Mouse (Mus musculus): ENCODE results near the gene Ccdc138. TPM values are rescaled to one million over a fixed set of nuclear protein-coding genes. Genes with fewer than 3 reads are reported as not detected.
A peak's percentile ranks its signal among the peaks of the same experiment; 100 is the strongest.

Ccdc138 gene
- polyA plus RNA-seq (2015; fragmentation: Nextera tagmentation; extraction: Ambion mirVana), result 3.0 and 3.3 TPM in 2 replicates

- under 1% methylated on average over 50 of the region's 50 CpGs for WGBS (ENCODE audit: insufficient replicate concordance)
- Histone ChIP-seq H3K36me3 (peaks cover 24% of the 10 kb centered on the region), H3K9ac (peak within 1 kb of the TSS; percentile 81), H3K27ac (peak within 1 kb of the TSS; percentile 85), H3K4me2 (peak within 1 kb of the TSS; percentile 82), H3K4me1 (replicated peaks) (peaks cover 19% of the 10 kb centered on the region), H3K9me3 (replicated peaks) (no peaks in the 10 kb centered on the region), H3K4me3 (replicated peaks) (peak within 1 kb of the TSS; percentile 74), H3K27me3 (no peaks in the 10 kb centered on the region)
- ATAC-seq (ENCODE audit: low read depth) (peak; percentile 98), DNase-seq (peak; percentile 91)
Observed at GRCm38 (mm10) chr10:58497320-58498284, at the start of gene Ccdc138. Gene Ccdc138, plus strand, starts transcription at chr10:58497948.

- peak overlapping the region; percentile 60 for H3K9ac ChIP-seq
- H3K4me2 ChIP-seq, result peak overlapping the region; percentile 50
- H3K4me3 ChIP-seq (replicated peaks), result peak overlapping the region; percentile 24
- H3K36me3 ChIP-seq, result peaks cover 40% of the 10 kb centered on the region
- peaks cover 40% of the 10 kb centered on the region for H3K4me1 ChIP-seq (replicated peaks)
- no peaks in the 10 kb centered on the region for H3K27me3 ChIP-seq
- peak overlapping the region; percentile 92 for H3K27ac ChIP-seq
- no peaks in the 10 kb centered on the region for H3K9me3 ChIP-seq (replicated peaks)
- ATAC-seq (ENCODE audit: low read depth) (no peak), DNase-seq (no peak)
Observed at GRCm38 (mm10) chr10:58451575-58451974, 46.2 kb upstream of the Ccdc138 start.

- H3K4me1 ChIP-seq (replicated peaks), result peaks cover 40% of the 10 kb centered on the region
- no peak overlapping the region; the same call in 1 of the 2 replicates for H3K4me3 ChIP-seq (replicated peaks)
- ATAC-seq (ENCODE audit: low read depth) (peak; percentile 96), DNase-seq (peak; percentile 63)
- H3K9ac ChIP-seq, result peak overlapping the region; percentile 36
- peaks cover 41% of the 10 kb centered on the region for H3K36me3 ChIP-seq
- peak overlapping the region; percentile 47 for H3K4me2 ChIP-seq
- no peaks in the 10 kb centered on the region for H3K9me3 ChIP-seq (replicated peaks)
- WGBS (ENCODE audit: insufficient replicate concordance), result 15% methylated on average over 1 of the region's 1 CpGs
- H3K27ac ChIP-seq, result peak overlapping the region; percentile 85
- no peaks in the 10 kb centered on the region for H3K27me3 ChIP-seq
Observed at GRCm38 (mm10) chr10:58452185-58452584, 45.6 kb upstream of the Ccdc138 start.

GRCm38 (mm10) chr10:58459896-58460295 is 37.9 kb upstream of the Ccdc138 start:
- H3K4me3 ChIP-seq (replicated peaks), result no peak overlapping the region
- peak; percentile 54 for ATAC-seq (ENCODE audit: low read depth)
- peaks cover 78% of the 10 kb centered on the region for H3K36me3 ChIP-seq
- no peak overlapping the region for H3K4me2 ChIP-seq
- H3K27me3 ChIP-seq, result no peaks in the 10 kb centered on the region
- no peak for DNase-seq
- 0 out of 2 replicates have a peak, but pooled peaks cover 2% of the 10 kb centered on the region for H3K4me1 ChIP-seq (replicated peaks)
- no peak overlapping the region for H3K27ac ChIP-seq
- H3K9me3 ChIP-seq (replicated peaks), result no peaks in the 10 kb centered on the region
- WGBS (ENCODE audit: insufficient replicate concordance), result 82% methylated on average over 1 of the region's 1 CpGs
- H3K9ac ChIP-seq, result no peak overlapping the region

GRCm38 (mm10) chr10:58477086-58477755 is 20.5 kb upstream of the Ccdc138 start:
- H3K4me1 ChIP-seq (replicated peaks), result no peaks in the 10 kb centered on the region
- ATAC-seq (ENCODE audit: low read depth), result no peak
- H3K9me3 ChIP-seq (replicated peaks), result no peaks in the 10 kb centered on the region
- H3K4me2 ChIP-seq, result no peak overlapping the region
- WGBS (ENCODE audit: insufficient replicate concordance), result 88% methylated on average over 5 of the region's 5 CpGs
- no peaks in the 10 kb centered on the region for H3K27me3 ChIP-seq
- no peak overlapping the region for H3K4me3 ChIP-seq (replicated peaks)
- no peak for DNase-seq
- H3K9ac ChIP-seq, result no peak overlapping the region
- H3K27ac ChIP-seq, result no peak overlapping the region
- H3K36me3 ChIP-seq, result peaks cover 77% of the 10 kb centered on the region

GRCm38 (mm10) chr10:58478071-58478578 is 19.6 kb upstream of the Ccdc138 start:
- Histone ChIP-seq H3K9me3 (replicated peaks) (no peaks in the 10 kb centered on the region), H3K36me3 (peaks cover 79% of the 10 kb centered on the region), H3K4me2 (no peak overlapping the region), H3K4me3 (replicated peaks) (no peak overlapping the region), H3K27me3 (no peaks in the 10 kb centered on the region), H3K27ac (no peak overlapping the region), H3K4me1 (replicated peaks) (no peaks in the 10 kb centered on the region), H3K9ac (no peak overlapping the region)
- no peak for DNase-seq
- no peak for ATAC-seq (ENCODE audit: low read depth)
- WGBS (ENCODE audit: insufficient replicate concordance), result 87% methylated on average over 2 of the region's 2 CpGs

GRCm38 (mm10) chr10:58479954-58480490 is 17.7 kb upstream of the Ccdc138 start:
- Histone ChIP-seq H3K27me3 (no peaks in the 10 kb centered on the region), H3K4me2 (no peak overlapping the region), H3K4me3 (replicated peaks) (no peak overlapping the region), H3K9ac (no peak overlapping the region), H3K27ac (no peak overlapping the region), H3K36me3 (peaks cover 81% of the 10 kb centered on the region), H3K9me3 (replicated peaks) (no peaks in the 10 kb centered on the region), H3K4me1 (replicated peaks) (no peaks in the 10 kb centered on the region)
- WGBS (ENCODE audit: insufficient replicate concordance), result 88% methylated on average over 4 of the region's 4 CpGs
- ATAC-seq (ENCODE audit: low read depth) (no peak), DNase-seq (no peak)

GRCm38 (mm10) chr10:58491031-58491430 is 6.7 kb upstream of the Ccdc138 start:
- Histone ChIP-seq H3K4me2 (no peak overlapping the region), H3K9me3 (replicated peaks) (no peaks in the 10 kb centered on the region), H3K36me3 (peaks cover 76% of the 10 kb centered on the region), H3K9ac (no peak overlapping the region), H3K27me3 (no peaks in the 10 kb centered on the region), H3K4me1 (replicated peaks) (no peaks in the 10 kb centered on the region), H3K4me3 (replicated peaks) (no peak overlapping the region), H3K27ac (no peak overlapping the region)
- ATAC-seq (ENCODE audit: low read depth) (no peak), DNase-seq (no peak)
- 93% methylated on average over 5 of the region's 5 CpGs for WGBS (ENCODE audit: insufficient replicate concordance)

- no peak for ATAC-seq (ENCODE audit: low read depth)
- no peak for DNase-seq
- H3K27me3 ChIP-seq, result no peaks in the 10 kb centered on the region
- no peak overlapping the region for H3K27ac ChIP-seq
- no peak overlapping the region for H3K4me2 ChIP-seq
- peaks cover 43% of the 10 kb centered on the region for H3K36me3 ChIP-seq
- no peak overlapping the region for H3K4me3 ChIP-seq (replicated peaks)
- 80% methylated on average over 2 of the region's 2 CpGs for WGBS (ENCODE audit: insufficient replicate concordance)
- no peak overlapping the region for H3K9ac ChIP-seq
- H3K9me3 ChIP-seq (replicated peaks), result no peaks in the 10 kb centered on the region
- H3K4me1 ChIP-seq (replicated peaks), result peaks cover 19% of the 10 kb centered on the region
Observed at GRCm38 (mm10) chr10:58495637-58496036, 2.1 kb upstream of the Ccdc138 start.

GRCm38 (mm10) chr10:58496732-58497131 is 1.0 kb upstream of the Ccdc138 start:
- H3K4me3 ChIP-seq (replicated peaks), result peak overlapping the region; percentile 74
- H3K4me1 ChIP-seq (replicated peaks), result peaks cover 19% of the 10 kb centered on the region
- peak overlapping the region; percentile 82 for H3K4me2 ChIP-seq
- H3K9ac ChIP-seq, result peak overlapping the region; percentile 81
- no peak for ATAC-seq (ENCODE audit: low read depth)
- no peaks in the 10 kb centered on the region for H3K27me3 ChIP-seq
- H3K36me3 ChIP-seq, result peaks cover 32% of the 10 kb centered on the region
- peak overlapping the region; percentile 85 for H3K27ac ChIP-seq
- DNase-seq, result no peak
- H3K9me3 ChIP-seq (replicated peaks), result no peaks in the 10 kb centered on the region

GRCm38 (mm10) chr10:58498516-58498915 is 768 bp downstream of the Ccdc138 start:
- peak overlapping the region; percentile 81 for H3K9ac ChIP-seq

More at GRCm38 (mm10) chr10:58498516-58498915, 768 bp downstream of the Ccdc138 start:
- Histone ChIP-seq H3K27me3 (no peaks in the 10 kb centered on the region), H3K4me3 (replicated peaks) (peak overlapping the region; percentile 74), H3K36me3 (peaks cover 15% of the 10 kb centered on the region), H3K27ac (peak overlapping the region; percentile 85; the same call in 1 of the 2 replicates), H3K4me2 (peak overlapping the region; percentile 82), H3K4me1 (replicated peaks) (peaks cover 19% of the 10 kb centered on the region), H3K9me3 (replicated peaks) (no peaks in the 10 kb centered on the region)
- WGBS (ENCODE audit: insufficient replicate concordance), result 49% methylated on average over 2 of the region's 2 CpGs
- no peak for ATAC-seq (ENCODE audit: low read depth)
- DNase-seq, result no peak

Data from liver, embryonic 13.5 days (tissue).